Mouse (Mus musculus) heart, embryonic 13.5 days (tissue): ENCODE data around the gene Sertad3. TPM values are rescaled to one million over a fixed set of nuclear protein-coding genes. Genes with fewer than 3 reads are reported as not detected.

Source experiments
- ATAC-seq: fragments of 200-750 bp; cut with Nextera tagmentation; 2 replicates; pipeline ENCODE4 v1.8.0; 2017; ENCODE audit warnings: moderate TSS enrichment; ENCODE audit not compliant: insufficient number of reproducible peaks, low FRiP score, low TSS enrichment; ENCODE audit errors: extremely low read depth
- H3K27ac ChIP-seq: fragments of 300-500 bp; sonication (generic); replicated peaks from 2 replicates; pipeline ENCODE4 v1.5.1; 2015; ENCODE audit warnings: moderate library complexity, mild to moderate bottlenecking, inconsistent platforms
- H3K27me3 ChIP-seq: fragments of 300-500 bp; sonication (generic); replicated peaks from 2 replicates; pipeline ENCODE4 v1.6.1; 2015; ENCODE audit warnings: mild to moderate bottlenecking, inconsistent platforms
- H3K36me3 ChIP-seq: fragments of 300-500 bp; sonication (generic); 2 replicates; pipeline ENCODE4 v1.6.1; 2015; ENCODE audit warnings: mild to moderate bottlenecking, inconsistent platforms
- H3K4me1 ChIP-seq: fragments of 300-500 bp; sonication (generic); 2 replicates; pipeline ENCODE4 v1.6.1; 2015; ENCODE audit warnings: inconsistent platforms
- H3K4me2 ChIP-seq: fragments of 300-500 bp; sonication (generic); 2 replicates; pipeline ENCODE4 v1.6.1; 2015; ENCODE audit warnings: inconsistent platforms, mild to moderate bottlenecking, moderate library complexity
- H3K4me3 ChIP-seq: fragments of 300-500 bp; sonication (generic); 2 replicates; pipeline ENCODE4 v1.5.1; 2015; ENCODE audit warnings: moderate library complexity, mild to moderate bottlenecking, inconsistent platforms
- H3K9ac ChIP-seq: fragments of 300-500 bp; sonication (generic); 2 replicates; pipeline ENCODE4 v1.6.1; 2015; ENCODE audit warnings: inconsistent platforms, mild to moderate bottlenecking, moderate library complexity
- H3K9me3 ChIP-seq: fragments of 300-500 bp; sonication (generic); 2 replicates; pipeline ENCODE4 v1.6.1; 2016; ENCODE audit warnings: inconsistent platforms
- WGBS: fragments of 180-500 bp; shearing (Covaris S2); methylation state at CpG from one replicate; pipeline ENCODE4 v1.1.7; 2015; ENCODE audit warnings: mixed read lengths; 5-methylcytosine and 5-hydroxymethylcytosine counted together
- polyA plus RNA-seq: library from polyadenylated mRNA; unstranded; fragments of >200 nt; fragmentation: Nextera tagmentation; extraction: Ambion mirVana; gene quantifications from 2 replicates; pipeline ENCODE4 v1.2.1, GENCODE M21; 2015

Sertad3 gene
- 21.1 and 23.2 TPM in 2 replicates for polyA plus RNA-seq

DNA sequence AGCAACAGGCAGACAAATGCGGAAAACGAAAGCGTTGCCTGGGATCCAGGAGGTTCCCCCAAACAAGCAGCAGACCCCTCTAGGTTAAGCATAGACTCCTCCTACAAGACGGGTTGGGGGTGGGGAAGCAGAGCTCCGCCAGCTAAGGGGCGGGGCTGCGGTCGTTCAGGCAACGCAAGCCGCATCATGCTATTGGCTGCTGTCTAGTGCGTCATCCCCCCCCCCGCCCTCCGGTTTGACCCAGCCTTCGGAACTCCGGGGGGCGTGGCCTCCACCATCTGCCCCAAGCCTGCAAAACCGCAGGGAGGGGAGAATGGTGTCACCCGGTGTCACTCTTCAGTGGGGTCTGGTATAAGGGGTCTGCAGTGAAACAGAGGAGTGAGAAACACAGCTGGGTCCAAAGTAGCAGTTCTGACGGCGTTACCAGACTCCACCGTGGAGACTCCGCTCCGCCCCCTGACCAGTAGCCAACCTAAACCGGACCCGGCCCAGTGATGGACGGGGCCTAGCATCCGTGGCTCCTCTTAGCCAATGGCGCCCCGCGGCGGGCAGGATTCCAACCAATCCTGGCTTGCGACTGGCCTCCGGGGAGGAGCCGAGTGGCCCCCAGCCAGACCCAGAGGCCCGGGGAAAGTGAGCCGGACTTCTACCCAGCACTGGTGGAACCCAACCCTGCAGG is at the start of gene Sertad3:
Gene Sertad3, plus strand, starts transcription at position 613 of the 679 bp plus-strand sequence.
- under 1% methylated on average over 36 of the region's 36 CpGs for WGBS
- Histone ChIP-seq H3K4me3 (peak within 1 kb of the TSS; percentile 79), H3K9me3 (no peaks in the 10 kb centered on the region), H3K9ac (peak within 1 kb of the TSS; percentile 91), H3K4me2 (peak within 1 kb of the TSS; percentile 77), H3K27me3 (no peaks in the 10 kb centered on the region), H3K27ac (peak within 1 kb of the TSS; percentile 95), H3K36me3 (peaks cover 23% of the 10 kb centered on the region), H3K4me1 (peaks cover 33% of the 10 kb centered on the region)
- ATAC-seq, result peak; percentile 87

GRCm38 (mm10) chr7:27427387-27427786 is 46.2 kb upstream of the Sertad3 start:
- no peak for ATAC-seq
- Histone ChIP-seq H3K9me3 (peaks cover 11% of the 10 kb centered on the region), H3K36me3 (no peaks in the 10 kb centered on the region), H3K4me1 (no peaks in the 10 kb centered on the region), H3K27ac (no peak overlapping the region), H3K27me3 (no peaks in the 10 kb centered on the region), H3K4me2 (no peak overlapping the region), H3K4me3 (no peak overlapping the region), H3K9ac (no peak overlapping the region)
- 86% methylated on average over 1 of the region's 1 CpGs for WGBS

DNA sequence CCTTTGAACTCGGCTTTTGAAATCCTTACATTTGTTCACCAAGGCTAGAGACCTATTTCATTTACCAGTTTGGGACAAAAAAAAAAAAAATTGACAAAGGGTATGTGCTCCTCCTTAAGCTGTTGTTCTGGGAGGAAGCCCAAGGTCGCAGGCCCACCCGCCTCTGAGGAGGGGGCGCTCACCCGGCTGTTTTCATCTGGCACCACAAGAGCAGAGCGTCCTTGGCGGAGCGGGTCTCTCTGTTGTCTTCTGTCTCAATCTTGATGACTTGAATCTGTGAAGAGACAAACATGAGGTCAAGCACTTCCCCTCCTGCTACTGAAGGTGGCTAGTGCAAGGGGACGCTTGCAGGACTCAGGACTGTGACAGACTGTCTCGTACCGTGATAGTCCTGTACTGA is 45.6 kb upstream of the Sertad3 start:
- H3K36me3 ChIP-seq, result no peaks in the 10 kb centered on the region
- H3K27ac ChIP-seq, result no peak overlapping the region
- 70% methylated on average over 11 of the region's 11 CpGs for WGBS
- no peak for ATAC-seq
- no peaks in the 10 kb centered on the region for H3K4me1 ChIP-seq
- H3K9ac ChIP-seq, result no peak overlapping the region
- H3K4me2 ChIP-seq, result no peak overlapping the region
- no peak overlapping the region for H3K4me3 ChIP-seq
- peaks cover 11% of the 10 kb centered on the region for H3K9me3 ChIP-seq
- peaks cover 4% of the 10 kb centered on the region for H3K27me3 ChIP-seq

GRCm38 (mm10) chr7:27429135-27429534 is 44.4 kb upstream of the Sertad3 start:
- Histone ChIP-seq H3K9me3 (peaks cover 11% of the 10 kb centered on the region), H3K27me3 (peaks cover 15% of the 10 kb centered on the region), H3K36me3 (no peaks in the 10 kb centered on the region), H3K9ac (no peak overlapping the region), H3K4me3 (no peak overlapping the region), H3K4me1 (no peaks in the 10 kb centered on the region), H3K4me2 (no peak overlapping the region), H3K27ac (no peak overlapping the region)
- 57% methylated on average over 2 of the region's 2 CpGs for WGBS
- ATAC-seq, result no peak

GRCm38 (mm10) chr7:27433349-27433748 is 40.2 kb upstream of the Sertad3 start:
- 20% methylated on average over 10 of the region's 10 CpGs for WGBS
- Histone ChIP-seq H3K36me3 (no peaks in the 10 kb centered on the region), H3K4me2 (no peak overlapping the region), H3K9ac (no peak overlapping the region), H3K27me3 (peaks cover 39% of the 10 kb centered on the region), H3K4me3 (no peak overlapping the region), H3K9me3 (peaks cover 11% of the 10 kb centered on the region), H3K4me1 (no peaks in the 10 kb centered on the region), H3K27ac (no peak overlapping the region)
- ATAC-seq, result no peak

DNA sequence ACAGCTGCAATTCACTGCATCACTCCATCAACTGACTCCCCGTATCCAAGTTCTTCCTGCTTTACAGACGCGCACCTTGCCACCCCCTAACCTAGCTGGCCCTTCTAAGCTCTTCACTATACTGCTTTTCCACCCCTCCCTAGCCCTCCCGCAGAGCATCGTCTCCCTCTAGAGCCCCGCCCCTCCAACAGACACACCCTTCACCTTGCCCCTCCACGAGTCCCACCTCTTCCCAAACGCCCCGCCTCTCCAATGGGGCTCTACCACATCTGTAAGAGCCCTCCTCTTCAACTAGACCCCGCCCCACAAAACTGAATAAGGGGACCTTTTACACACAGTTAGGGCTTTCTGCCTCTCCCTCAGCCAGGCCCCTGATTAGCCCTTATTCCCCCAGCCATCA is 39.8 kb upstream of the Sertad3 start:
- peaks cover 8% of the 10 kb centered on the region for H3K9me3 ChIP-seq
- H3K4me3 ChIP-seq, result no peak overlapping the region
- no peaks in the 10 kb centered on the region for H3K4me1 ChIP-seq
- no peak for ATAC-seq
- H3K9ac ChIP-seq, result no peak overlapping the region
- H3K4me2 ChIP-seq, result no peak overlapping the region
- H3K27me3 ChIP-seq, result peaks cover 39% of the 10 kb centered on the region
- 9% methylated on average over 10 of the region's 10 CpGs for WGBS
- H3K27ac ChIP-seq, result no peak overlapping the region
- no peaks in the 10 kb centered on the region for H3K36me3 ChIP-seq

DNA sequence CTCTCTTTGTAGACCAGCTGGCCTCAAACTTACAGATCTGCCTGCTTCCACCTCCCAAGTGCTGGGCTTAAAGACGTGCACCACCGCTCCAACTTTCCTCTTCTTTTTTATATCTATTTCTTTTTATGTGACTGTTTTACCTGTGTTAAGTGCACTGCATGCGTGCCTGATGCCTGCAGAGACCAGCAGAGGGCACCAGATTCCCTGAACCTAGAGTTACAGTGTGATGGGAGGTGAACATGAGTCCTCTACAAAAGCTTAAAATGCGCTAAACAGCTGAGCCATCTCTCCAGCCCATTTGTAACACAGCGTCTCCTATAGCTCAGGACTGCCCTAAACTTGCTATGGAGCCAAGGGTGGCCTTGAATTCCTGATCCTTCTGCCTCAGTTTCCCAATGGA is 36.0 kb upstream of the Sertad3 start:
- no peaks in the 10 kb centered on the region for H3K9me3 ChIP-seq
- 55% methylated on average over 5 of the region's 5 CpGs for WGBS

GRCm38 (mm10) chr7:27440014-27440413 is 33.6 kb upstream of the Sertad3 start:
- Histone ChIP-seq H3K36me3 (no peaks in the 10 kb centered on the region), H3K27ac (no peak overlapping the region), H3K4me2 (no peak overlapping the region), H3K9me3 (no peaks in the 10 kb centered on the region), H3K9ac (no peak overlapping the region), H3K27me3 (peaks cover 23% of the 10 kb centered on the region), H3K4me1 (no peaks in the 10 kb centered on the region), H3K4me3 (no peak overlapping the region)
- no peak for ATAC-seq
- WGBS, result 74% methylated on average over 4 of the region's 4 CpGs

More for the DNA sequence above, 36.0 kb upstream of the Sertad3 start:
- H3K4me2 ChIP-seq, result no peak overlapping the region
- peaks cover 39% of the 10 kb centered on the region for H3K27me3 ChIP-seq
- no peak for ATAC-seq
- no peak overlapping the region for H3K4me3 ChIP-seq
- no peaks in the 10 kb centered on the region for H3K36me3 ChIP-seq
- no peak overlapping the region for H3K9ac ChIP-seq
- H3K4me1 ChIP-seq, result no peaks in the 10 kb centered on the region
- H3K27ac ChIP-seq, result no peak overlapping the region

DNA sequence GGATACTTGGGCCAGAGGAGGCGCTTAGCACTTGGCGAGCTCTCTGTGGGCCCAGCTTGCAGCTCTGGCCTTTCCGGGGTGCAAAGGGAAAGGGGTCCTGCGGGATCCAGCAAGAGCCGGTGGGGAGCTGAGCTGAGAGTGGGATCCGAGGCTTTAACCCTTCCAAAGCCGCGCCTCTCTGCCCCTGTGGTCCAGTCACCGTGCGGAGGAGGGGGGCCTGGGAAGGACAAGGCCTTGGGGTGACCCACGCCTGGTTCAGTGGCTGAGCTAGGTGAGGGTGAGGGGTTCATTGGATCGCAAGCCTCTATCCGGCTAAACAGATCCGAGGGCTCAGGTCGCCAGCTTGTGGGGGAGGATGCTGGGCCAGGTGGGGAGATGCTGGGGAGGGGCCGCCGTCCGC is 27.5 kb upstream of the Sertad3 start:
- Histone ChIP-seq H3K4me1 (peaks cover 28% of the 10 kb centered on the region), H3K36me3 (no peaks in the 10 kb centered on the region), H3K4me3 (peak overlapping the region; percentile 71), H3K4me2 (peak overlapping the region; percentile 98), H3K9ac (peak overlapping the region; percentile 81), H3K27ac (no peak overlapping the region), H3K27me3 (peaks cover 31% of the 10 kb centered on the region), H3K9me3 (no peaks in the 10 kb centered on the region)
- 4% methylated on average over 15 of the region's 18 CpGs for WGBS
- no peak for ATAC-seq

DNA sequence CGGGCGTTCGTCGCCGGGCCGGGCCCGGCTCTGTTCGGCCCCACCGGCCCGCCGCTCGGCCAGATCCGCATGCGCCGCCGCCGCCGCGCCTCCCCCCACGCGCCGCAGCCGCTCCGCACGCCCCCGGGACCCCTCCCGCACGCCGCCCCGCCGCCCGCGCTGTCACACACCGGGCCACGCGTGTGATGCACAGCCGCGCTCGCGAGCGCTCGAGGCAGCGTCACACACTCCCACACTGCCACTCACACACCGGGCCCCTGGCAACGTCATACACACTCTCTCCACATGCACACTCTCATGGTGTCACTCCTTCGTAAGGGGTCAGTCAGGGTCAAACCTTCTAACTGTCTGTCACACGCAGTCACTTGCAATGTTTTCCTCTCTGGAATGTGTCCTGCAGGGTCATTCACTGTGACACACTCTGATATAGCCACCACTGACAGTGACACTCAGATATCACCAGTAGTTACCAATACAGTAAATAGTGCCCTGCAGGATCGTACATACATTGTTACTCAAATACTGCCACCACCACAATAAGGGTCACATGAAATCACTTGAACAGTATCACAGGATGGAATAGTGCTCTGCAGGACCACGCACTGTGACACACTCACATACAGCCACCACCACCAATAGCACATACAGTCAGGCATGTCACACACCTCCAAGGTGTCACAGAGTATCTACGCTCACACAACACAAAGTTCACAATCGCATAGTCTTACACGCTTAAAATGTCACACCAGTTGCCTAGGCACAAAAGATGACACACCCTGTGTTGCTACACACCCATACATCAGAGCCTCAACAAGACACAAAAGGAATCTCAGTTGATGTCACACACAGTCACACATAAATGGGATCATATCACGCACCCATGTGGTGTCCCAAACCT is 26.8 kb upstream of the Sertad3 start:
- no peaks in the 10 kb centered on the region for H3K36me3 ChIP-seq
- no peak overlapping the region for H3K27ac ChIP-seq
- H3K4me1 ChIP-seq, result peaks cover 28% of the 10 kb centered on the region
- H3K9ac ChIP-seq, result peak overlapping the region; percentile 81
- peak overlapping the region; percentile 98 for H3K4me2 ChIP-seq
- H3K4me3 ChIP-seq, result peak overlapping the region; percentile 71
- ATAC-seq, result no peak
- WGBS, result 8% methylated on average over 50 of the region's 53 CpGs
- H3K27me3 ChIP-seq, result peaks cover 31% of the 10 kb centered on the region
- no peaks in the 10 kb centered on the region for H3K9me3 ChIP-seq

- Histone ChIP-seq H3K4me3 (peak within 1 kb of the TSS; percentile 71), H3K9ac (peak within 1 kb of the TSS; percentile 84), H3K27ac (peak within 1 kb of the TSS; percentile 79), H3K36me3 (no peaks in the 10 kb centered on the region), H3K4me1 (peaks cover 28% of the 10 kb centered on the region), H3K4me2 (peak within 1 kb of the TSS; percentile 98), H3K27me3 (peaks cover 31% of the 10 kb centered on the region), H3K9me3 (no peaks in the 10 kb centered on the region)
- 2% methylated on average over 54 of the region's 54 CpGs for WGBS
- ATAC-seq, result peak; percentile 94
These were observed 25.9 kb upstream of the Sertad3 start, which contains the start of the genes Sptbn4 and Blvrb for GRCm38 (mm10) chr7:27447419-27448286. Gene Sptbn4 (minus strand): TSS chr7:27447686. Gene Blvrb (plus strand): TSS chr7:27447978.
